Mouse (Mus musculus): ENCODE results near the gene Cc2d2a. TPM values are rescaled to one million over a fixed set of nuclear protein-coding genes. Genes with fewer than 3 reads are reported as not detected.

Gene Cc2d2a
- polyA plus RNA-seq, 1 experiment from 2014 or later, result 10.5 TPM

DNA sequence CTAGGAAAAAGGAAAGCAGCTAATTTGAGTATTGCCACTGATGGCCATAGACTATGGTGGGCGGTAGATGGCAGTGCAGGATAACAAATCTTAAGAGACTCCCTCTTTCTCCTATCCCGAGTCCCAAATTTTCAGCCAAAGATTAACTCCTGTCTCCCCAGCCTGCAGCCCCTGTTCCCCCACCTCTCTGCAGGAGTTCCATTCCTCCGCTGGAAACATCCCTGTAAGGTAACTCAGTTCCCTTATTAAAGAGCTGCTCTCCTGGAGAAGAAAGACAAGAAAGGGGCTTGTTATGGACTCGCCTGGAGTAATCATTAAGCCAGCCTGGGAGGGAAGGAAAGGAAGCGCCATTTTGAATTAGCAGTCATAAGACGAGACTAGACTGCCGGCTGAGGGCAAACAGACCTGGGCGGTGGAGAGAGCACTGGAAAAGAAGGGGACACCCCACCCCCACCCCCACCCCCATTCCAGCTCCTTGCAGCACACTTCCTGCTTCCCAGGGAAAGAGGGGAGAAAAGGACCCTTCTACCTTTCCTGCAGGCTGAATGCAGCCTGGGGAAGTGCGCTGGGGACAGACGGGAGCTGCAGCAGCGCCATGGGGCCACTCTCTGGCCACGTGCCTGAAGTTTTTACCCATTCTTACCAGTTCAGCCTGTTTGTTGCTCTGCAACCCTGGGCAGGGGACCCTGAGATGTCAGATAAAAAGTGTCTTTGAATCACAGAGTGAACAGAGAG lies 10.2 kb downstream of the Cc2d2a start:
- Histone ChIP-seq H3K27ac (peak overlapping the region; percentile 88), H3K9me3 (no peaks in the 10 kb centered on the region)

DNA sequence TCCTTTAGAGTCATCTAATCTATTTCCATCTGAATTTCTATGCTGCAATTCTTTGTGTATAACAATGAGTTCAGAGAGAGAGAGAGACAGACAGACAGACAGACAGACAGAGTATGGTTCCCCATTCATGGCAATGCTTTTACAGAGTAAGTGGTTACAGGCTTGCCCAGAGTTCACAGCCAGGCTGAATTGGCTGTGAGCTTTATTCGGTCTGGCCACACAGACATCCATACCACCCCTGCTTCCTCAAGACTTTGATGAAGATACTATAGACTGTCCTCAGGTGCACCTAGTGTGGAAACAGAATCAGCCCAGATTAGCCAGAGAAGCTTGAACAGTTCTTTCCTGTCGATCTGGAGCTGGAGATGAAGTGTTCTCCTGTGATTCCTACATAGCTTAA lies 10.9 kb downstream of the Cc2d2a start:
- peaks cover 7% of the 10 kb centered on the region; the same call in 1 of the 2 replicates for H3K4me1 ChIP-seq
- peak overlapping the region; percentile 46 for H3K4me3 ChIP-seq (replicated peaks)
- H3K36me3 ChIP-seq, result 0 out of 2 replicates have a peak, but pooled peaks cover 2% of the 10 kb centered on the region
- H3K27me3 ChIP-seq (replicated peaks), result no peaks in the 10 kb centered on the region
- peak overlapping the region; percentile 57; the same call in 1 of the 2 replicates for H3K9ac ChIP-seq
- ATAC-seq (ENCODE audit: insufficient read depth, low FRiP score, low read depth), result no peak
- no peaks in the 10 kb centered on the region for H3K9me3 ChIP-seq
- peak overlapping the region; percentile 88; the same call in 1 of the 2 replicates for H3K27ac ChIP-seq
- 73% methylated on average over 2 of the region's 2 CpGs for WGBS
- peak overlapping the region; percentile 68 for H3K4me2 ChIP-seq

More for the DNA sequence above, 10.2 kb downstream of the Cc2d2a start:
- H3K4me1 ChIP-seq, result peaks cover 7% of the 10 kb centered on the region; the same call in 1 of the 2 replicates
- H3K27me3 ChIP-seq (replicated peaks), result no peaks in the 10 kb centered on the region
- H3K4me3 ChIP-seq (replicated peaks), result peak overlapping the region; percentile 46
- peak overlapping the region; percentile 68 for H3K4me2 ChIP-seq
- 0 out of 2 replicates have a peak, but pooled peaks cover 2% of the 10 kb centered on the region for H3K36me3 ChIP-seq
- WGBS, result under 1% methylated on average over 12 of the region's 12 CpGs
- ATAC-seq (ENCODE audit: insufficient read depth, low FRiP score, low read depth), result peak; percentile 87
- peak overlapping the region; percentile 57 for H3K9ac ChIP-seq

DNA sequence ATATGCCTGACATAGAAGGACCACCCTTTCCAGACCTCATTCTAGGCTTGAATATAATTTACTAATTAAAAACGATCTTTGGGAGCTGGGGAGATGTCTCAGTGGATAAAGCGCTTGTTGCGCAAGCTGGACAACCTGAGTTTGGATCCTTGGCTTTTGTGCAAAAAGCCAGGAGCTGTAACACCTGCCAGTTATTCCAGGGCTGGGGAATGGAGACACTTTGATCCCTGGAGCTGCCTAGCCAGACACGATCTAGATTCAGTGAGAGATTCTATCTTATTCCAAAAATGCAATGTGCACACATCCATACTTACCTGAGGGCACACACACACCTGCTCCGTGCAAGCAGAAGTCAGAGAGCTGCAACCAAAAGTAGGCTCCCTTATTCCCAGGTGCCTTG lies 23.3 kb downstream of the Cc2d2a start:
- 91% methylated on average over 5 of the region's 5 CpGs for WGBS
- H3K9ac ChIP-seq, result no peak overlapping the region
- H3K4me1 ChIP-seq, result no peaks in the 10 kb centered on the region
- no peak overlapping the region for H3K4me2 ChIP-seq
- no peaks in the 10 kb centered on the region for H3K9me3 ChIP-seq
- no peak for ATAC-seq (ENCODE audit: insufficient read depth, low FRiP score, low read depth)
- no peak overlapping the region for H3K4me3 ChIP-seq (replicated peaks)
- H3K27ac ChIP-seq, result no peak overlapping the region
- no peaks in the 10 kb centered on the region for H3K27me3 ChIP-seq (replicated peaks)
- H3K36me3 ChIP-seq, result peaks cover 28% of the 10 kb centered on the region

DNA sequence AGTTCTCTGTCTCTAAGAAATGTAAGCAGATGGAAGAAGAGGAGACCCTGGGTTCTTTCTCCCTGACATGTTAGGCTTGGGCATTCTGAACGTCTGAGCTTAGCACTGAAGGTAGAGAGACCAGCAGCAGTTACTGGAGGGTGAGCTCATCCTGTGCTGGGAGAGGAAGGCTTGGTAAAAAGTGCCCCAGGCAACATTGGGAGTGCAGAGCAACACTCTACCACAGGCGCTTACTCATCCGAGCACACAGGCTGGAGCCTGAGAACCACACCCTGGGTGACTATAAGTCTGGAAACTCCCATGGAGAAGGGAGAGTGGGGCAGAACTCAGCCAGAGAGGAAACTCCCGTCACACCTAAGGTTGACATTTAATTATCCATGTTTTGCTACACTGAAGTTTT lies 30.3 kb downstream of the Cc2d2a start:
- ATAC-seq (ENCODE audit: insufficient read depth, low FRiP score, low read depth), result no peak
- peaks cover 34% of the 10 kb centered on the region for H3K36me3 ChIP-seq
- no peak overlapping the region for H3K27ac ChIP-seq
- no peaks in the 10 kb centered on the region for H3K27me3 ChIP-seq (replicated peaks)
- 75% methylated on average over 4 of the region's 4 CpGs for whole genome bisulfite sequencing
- no peak overlapping the region for H3K9ac ChIP-seq
- no peaks in the 10 kb centered on the region for H3K9me3 ChIP-seq
- H3K4me3 ChIP-seq (replicated peaks), result no peak overlapping the region
- H3K4me1 ChIP-seq, result no peaks in the 10 kb centered on the region
- H3K4me2 ChIP-seq, result no peak overlapping the region

DNA sequence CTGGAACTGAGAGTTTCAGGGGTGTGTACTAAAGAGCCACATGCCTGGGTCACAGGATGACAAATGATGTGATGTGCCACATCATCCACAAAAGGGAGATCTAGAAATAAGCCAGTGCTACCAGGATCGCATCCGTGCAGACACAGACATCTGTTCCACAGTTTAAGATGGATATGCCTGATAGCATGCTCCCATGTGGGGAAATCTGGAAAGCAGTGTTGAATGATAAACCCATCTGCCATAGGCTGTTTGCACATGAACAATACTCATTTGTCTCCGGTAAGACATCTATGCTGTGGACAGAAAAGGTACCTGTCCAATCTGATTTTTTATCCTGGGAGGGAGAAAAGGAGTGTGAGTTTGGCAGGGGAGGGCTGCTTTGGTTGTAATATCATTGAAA lies 35.0 kb downstream of the Cc2d2a start:
- 87% methylated on average over 3 of the region's 3 CpGs for whole genome bisulfite sequencing
- H3K9me3 ChIP-seq, result no peaks in the 10 kb centered on the region
- no peaks in the 10 kb centered on the region for H3K4me1 ChIP-seq
- H3K9ac ChIP-seq, result no peak overlapping the region
- no peak overlapping the region for H3K4me2 ChIP-seq
- H3K36me3 ChIP-seq, result peaks cover 21% of the 10 kb centered on the region
- H3K4me3 ChIP-seq (replicated peaks), result no peak overlapping the region
- no peak overlapping the region for H3K27ac ChIP-seq
- no peak for ATAC-seq (ENCODE audit: insufficient read depth, low FRiP score, low read depth)
- H3K27me3 ChIP-seq (replicated peaks), result no peaks in the 10 kb centered on the region

DNA sequence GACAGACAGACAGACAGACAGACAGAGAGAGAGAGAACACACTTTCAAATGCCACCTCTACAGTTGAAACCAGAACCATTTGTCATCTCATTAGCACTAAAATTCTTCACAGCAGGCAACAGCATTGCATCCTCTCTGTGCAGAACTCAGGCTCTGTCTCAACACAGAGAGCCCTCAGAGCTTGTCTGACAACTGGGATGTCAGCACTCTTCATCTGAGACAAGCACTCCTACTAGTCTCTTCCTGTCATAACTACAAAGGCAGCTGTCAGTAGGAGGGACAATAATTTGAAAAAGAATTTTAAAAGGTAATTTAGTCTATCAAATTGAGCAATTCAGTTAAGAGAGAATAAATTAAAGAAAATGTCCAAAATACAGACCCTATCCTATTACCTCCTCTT lies 37.1 kb downstream of the Cc2d2a start:
- Histone ChIP-seq H3K4me1 (no peaks in the 10 kb centered on the region), H3K9me3 (no peaks in the 10 kb centered on the region), H3K27me3 (replicated peaks) (no peaks in the 10 kb centered on the region), H3K9ac (no peak overlapping the region), H3K4me2 (no peak overlapping the region), H3K36me3 (peaks cover 31% of the 10 kb centered on the region), H3K27ac (no peak overlapping the region), H3K4me3 (replicated peaks) (no peak overlapping the region)
- no peak for ATAC-seq (ENCODE audit: insufficient read depth, low FRiP score, low read depth)

DNA sequence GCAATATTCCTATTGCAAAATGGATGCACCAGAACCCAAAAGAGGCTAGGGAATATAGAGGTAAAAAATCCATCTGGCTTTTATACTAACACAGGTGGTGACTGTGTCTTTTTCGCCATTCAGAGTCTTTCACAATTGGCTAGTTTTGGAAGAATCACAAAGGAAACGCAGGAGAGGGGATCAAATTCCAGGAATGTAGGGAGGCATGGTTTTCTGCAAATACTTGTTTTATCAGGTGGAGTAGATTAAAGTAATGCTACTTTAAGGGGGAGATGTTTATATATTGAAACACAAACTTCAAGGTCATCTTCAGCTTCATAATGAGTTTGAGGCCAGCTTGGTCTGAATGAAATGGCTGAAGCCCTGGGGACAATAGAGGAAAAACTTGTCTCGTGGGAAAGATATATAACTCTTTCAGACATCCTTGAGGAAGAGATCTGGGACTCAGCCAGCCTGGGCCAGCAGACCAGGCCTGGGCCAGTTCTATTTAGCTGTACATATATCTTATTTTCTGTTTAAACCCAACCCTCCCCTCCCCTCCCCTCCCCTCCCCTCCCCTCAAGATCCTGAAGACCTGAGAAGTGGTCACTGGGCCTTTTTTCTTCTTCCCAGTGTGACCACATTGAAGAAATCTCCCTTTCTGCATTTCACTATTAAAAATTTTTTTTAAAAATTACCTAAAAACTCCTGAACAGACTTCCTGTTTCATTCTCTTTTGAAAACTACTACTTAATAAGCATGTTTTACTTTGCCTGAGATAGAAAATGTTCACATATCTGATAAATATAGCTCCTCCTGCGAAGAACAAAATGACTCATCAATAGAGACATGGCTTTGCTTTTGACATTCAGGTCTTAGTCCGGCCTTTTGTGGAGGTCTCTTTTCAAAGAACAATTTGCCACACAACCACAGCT lies 59.6 kb downstream of the Cc2d2a start:
- peaks cover 29% of the 10 kb centered on the region; the same call in 1 of the 2 replicates for H3K36me3 ChIP-seq
- no peaks in the 10 kb centered on the region for H3K27me3 ChIP-seq (replicated peaks)
- H3K9ac ChIP-seq, result no peak overlapping the region
- ATAC-seq (ENCODE audit: insufficient read depth, low FRiP score, low read depth), result no peak
- H3K27ac ChIP-seq, result no peak overlapping the region
- H3K4me1 ChIP-seq, result no peaks in the 10 kb centered on the region
- no peaks in the 10 kb centered on the region for H3K9me3 ChIP-seq
- no peak overlapping the region for H3K4me2 ChIP-seq
- 61% methylated on average over 5 of the region's 5 CpGs for WGBS
- H3K4me3 ChIP-seq (replicated peaks), result no peak overlapping the region

DNA sequence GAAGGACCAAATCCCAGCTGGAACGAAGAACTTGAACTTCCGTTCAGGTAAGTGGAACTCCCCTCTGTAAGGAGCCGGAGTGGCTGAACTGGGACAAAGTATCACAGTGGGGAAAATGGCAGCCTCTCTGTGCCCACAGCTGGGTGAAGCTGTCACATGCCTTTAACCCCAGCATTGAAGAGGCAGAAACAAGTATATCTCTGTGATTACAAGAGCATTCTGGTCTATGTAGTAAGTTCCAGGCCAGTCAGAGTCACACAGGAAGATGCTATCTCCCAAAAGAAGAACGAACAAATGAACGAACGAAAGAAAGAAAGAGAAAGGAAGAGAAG lies 60.3 kb downstream of the Cc2d2a start:
- no peak overlapping the region for H3K9ac ChIP-seq
- WGBS, result 90% methylated on average over 6 of the region's 6 CpGs
- ATAC-seq (ENCODE audit: insufficient read depth, low FRiP score, low read depth), result no peak
- H3K27ac ChIP-seq, result no peak overlapping the region
- no peaks in the 10 kb centered on the region for H3K4me1 ChIP-seq
- H3K4me3 ChIP-seq (replicated peaks), result no peak overlapping the region
- no peak overlapping the region for H3K4me2 ChIP-seq
- no peaks in the 10 kb centered on the region for H3K27me3 ChIP-seq (replicated peaks)
- H3K9me3 ChIP-seq, result no peaks in the 10 kb centered on the region
- H3K36me3 ChIP-seq, result peaks cover 31% of the 10 kb centered on the region; the same call in 1 of the 2 replicates

DNA sequence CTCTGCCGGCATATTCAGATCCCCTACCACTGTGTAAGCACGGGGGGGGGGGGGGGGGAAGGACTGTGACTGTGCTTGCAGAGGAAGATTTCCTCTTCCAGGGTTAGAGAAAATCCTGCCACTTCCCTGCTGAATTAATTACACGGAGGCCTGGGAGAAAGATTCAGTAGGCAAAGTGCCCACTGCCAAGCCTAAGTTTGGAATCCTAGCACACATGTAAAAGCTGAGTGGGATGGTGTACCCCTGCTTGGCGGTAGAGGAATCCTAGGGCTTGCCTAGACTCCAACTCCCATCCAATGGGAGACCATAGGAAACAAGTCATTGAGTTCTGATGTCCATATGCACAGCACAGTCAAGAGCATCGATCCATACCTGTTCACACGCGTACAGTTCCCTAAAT lies 61.7 kb downstream of the Cc2d2a start:
- Histone ChIP-seq H3K4me3 (replicated peaks) (no peak overlapping the region), H3K36me3 (peaks cover 31% of the 10 kb centered on the region), H3K9ac (no peak overlapping the region), H3K4me1 (no peaks in the 10 kb centered on the region), H3K27me3 (replicated peaks) (no peaks in the 10 kb centered on the region), H3K4me2 (no peak overlapping the region), H3K27ac (no peak overlapping the region), H3K9me3 (no peaks in the 10 kb centered on the region)
- no peak for ATAC-seq (ENCODE audit: insufficient read depth, low FRiP score, low read depth)
- WGBS, result 85% methylated on average over 7 of the region's 7 CpGs

DNA sequence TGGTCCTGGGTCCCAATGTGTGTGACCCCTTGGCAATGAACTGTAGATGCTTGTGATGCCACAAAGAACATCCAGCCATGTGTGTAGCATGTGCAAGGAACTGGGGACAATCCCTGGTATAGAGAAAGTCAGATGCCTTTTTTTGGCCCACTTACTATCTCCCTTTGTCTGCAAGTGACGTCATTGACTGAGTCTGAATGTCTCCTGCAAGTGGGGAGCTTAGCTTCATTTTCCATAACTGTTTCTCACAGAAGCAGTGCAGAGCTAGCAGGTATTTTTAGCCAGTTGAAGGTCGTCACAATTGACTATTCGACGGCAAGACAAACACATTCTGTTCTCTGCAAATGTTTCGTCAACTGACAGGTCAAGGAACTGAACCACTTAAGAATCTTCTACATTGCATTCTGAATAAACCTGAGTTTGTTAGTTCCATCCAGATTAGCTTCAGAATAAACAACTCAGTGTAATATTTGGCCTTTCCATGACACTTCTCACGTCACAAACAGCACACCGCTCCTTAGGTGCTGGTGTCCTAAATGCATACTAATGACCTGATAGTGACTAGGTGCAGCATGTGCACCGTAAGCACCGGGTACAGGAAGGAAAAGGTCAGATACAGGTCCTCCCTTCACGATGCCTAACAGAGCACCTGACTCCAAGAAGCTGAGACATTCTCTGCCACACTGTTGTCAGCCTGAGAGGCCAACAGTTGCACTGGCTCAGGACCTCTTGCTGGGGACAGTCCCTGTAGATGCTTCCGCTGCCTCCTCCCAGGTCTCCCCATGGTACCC lies 66.4 kb downstream of the Cc2d2a start:
- Histone ChIP-seq H3K9me3 (no peaks in the 10 kb centered on the region), H3K36me3 (peaks cover 28% of the 10 kb centered on the region), H3K4me2 (no peak overlapping the region), H3K4me3 (replicated peaks) (no peak overlapping the region), H3K27me3 (replicated peaks) (no peaks in the 10 kb centered on the region), H3K9ac (no peak overlapping the region), H3K4me1 (no peaks in the 10 kb centered on the region), H3K27ac (no peak overlapping the region)
- ATAC-seq (ENCODE audit: insufficient read depth, low FRiP score, low read depth), result no peak
- 76% methylated on average over 11 of the region's 11 CpGs for WGBS

DNA sequence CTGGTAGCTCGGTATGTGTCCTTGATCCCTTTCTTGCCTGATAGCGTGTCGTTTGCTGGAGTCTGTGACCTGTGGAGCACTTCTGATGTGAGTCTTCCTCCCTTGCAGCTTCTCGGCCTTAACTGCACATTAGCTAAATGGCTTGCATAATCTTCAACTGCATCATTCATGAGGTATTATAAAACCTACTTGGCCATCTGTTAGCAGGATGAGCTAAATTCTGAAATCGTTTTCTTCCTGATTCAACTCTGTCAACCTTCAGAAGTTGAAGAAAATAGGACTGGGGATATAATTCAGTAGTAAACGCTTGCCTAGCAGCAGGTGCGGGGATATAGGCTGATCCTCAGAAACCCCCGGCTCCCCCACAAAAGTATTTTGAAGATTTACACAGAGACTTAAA lies 70.2 kb downstream of the Cc2d2a start:
- no peak overlapping the region for H3K4me2 ChIP-seq
- no peaks in the 10 kb centered on the region for H3K9me3 ChIP-seq
- no peak overlapping the region for H3K4me3 ChIP-seq (replicated peaks)
- no peak overlapping the region for H3K27ac ChIP-seq
- no peak for ATAC-seq (ENCODE audit: insufficient read depth, low FRiP score, low read depth)
- WGBS, result 83% methylated on average over 8 of the region's 8 CpGs
- no peaks in the 10 kb centered on the region for H3K4me1 ChIP-seq
- H3K36me3 ChIP-seq, result peaks cover 17% of the 10 kb centered on the region
- H3K27me3 ChIP-seq (replicated peaks), result no peaks in the 10 kb centered on the region
- no peak overlapping the region for H3K9ac ChIP-seq

Data from stomach, embryonic 15.5 days (tissue).